Mouse (Mus musculus): ENCODE results near the gene Ropn1l.

GRCm38 (mm10) chr15:31433768-31434167, 19.8 kb downstream of the Ropn1l start:
- no peak for TF ChIP-seq CTCF (IDR thresholded peaks at IDR 0.05; ENCODE audit: low read depth, low read length)
- TF ChIP-seq GATA1 (IDR thresholded peaks at IDR 0.05; ENCODE audit: borderline replicate concordance, low read length): no peak
- TF ChIP-seq TAL1 (conservative IDR thresholded peaks at IDR 0.05; ENCODE audit: low read depth, low read length): no peak
- no peak for TF ChIP-seq POLR2AphosphoS5 (IDR thresholded peaks at IDR 0.05; ENCODE audit: insufficient replicate concordance, low read depth, low read length)

Data from G1E (cell line).